Mouse (Mus musculus): ENCODE data around the gene Ermap.

- TF ChIP-seq CTCF (IDR thresholded peaks at IDR 0.05; ENCODE audit: borderline replicate concordance, control insufficient read depth, extremely low read depth, insufficient read depth, low read length, poor library complexity) = no peak
- no peak for TF ChIP-seq POLR2A (IDR thresholded peaks at IDR 0.05; ENCODE audit: control insufficient read depth, extremely low read depth, insufficient read depth, low read length, poor library complexity)
These were observed 62.6 kb downstream of the Ermap start for GRCm38 (mm10) chr4:119127229-119127628.

All from thymus, adult 2 months (tissue).